Mouse (Mus musculus): ENCODE results near the gene Gm20388. TPM values are rescaled to one million over a fixed set of nuclear protein-coding genes. Genes with fewer than 3 reads are reported as not detected.

The Gm20388 gene
- polyA plus RNA-seq, 1 experiment: 49.7 TPM

DNA sequence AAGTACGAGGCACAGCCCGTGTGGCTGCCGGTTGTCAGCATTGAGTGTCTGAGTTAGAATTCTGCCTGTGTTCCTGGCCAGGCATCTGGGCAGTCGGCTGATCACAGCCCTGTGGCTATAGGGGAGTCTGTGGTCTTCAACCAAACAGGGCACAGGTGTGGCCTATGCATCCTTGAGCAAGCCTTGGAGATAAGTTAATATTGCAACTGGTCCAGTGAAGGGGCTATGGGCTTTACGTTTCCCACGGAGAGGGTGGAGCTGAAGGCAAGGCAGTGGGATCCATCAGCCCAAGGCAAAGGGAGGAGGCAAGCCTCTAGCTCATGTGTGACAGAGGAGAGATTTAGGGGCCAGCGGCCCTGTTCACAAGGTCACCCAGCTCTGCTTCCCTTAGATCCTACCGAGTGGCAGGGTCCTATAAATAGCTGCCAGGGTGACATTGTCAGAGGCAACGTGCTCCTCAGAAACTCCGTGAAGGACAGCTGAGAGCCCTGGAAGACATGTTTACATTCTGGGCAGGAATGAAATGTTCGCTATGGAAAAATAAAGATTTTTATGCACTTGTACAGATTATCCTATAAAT lies 4229.7 kb downstream of the Gm20388 start:
- H3K27me3 ChIP-seq (replicated peaks; ENCODE audit: control insufficient read depth, insufficient read depth, low read length): no peaks in the 10 kb centered on the region
- TF ChIP-seq POLR2A (IDR thresholded peaks at IDR 0.05; ENCODE audit: low read depth, low read length) (no peak), CTCF (conservative IDR thresholded peaks at IDR 0.05; ENCODE audit: insufficient read depth, insufficient read length, low read depth, low read length) (no peak)
- WGBS: 45% methylated on average over 11 of the region's 11 CpGs
- DNase-seq: no peak
- no peaks in the 10 kb centered on the region for H3K4me1 ChIP-seq (ENCODE audit: control insufficient read depth, insufficient read depth, low read length)
- H3K27ac ChIP-seq (ENCODE audit: insufficient read depth, low read depth, low read length): no peak overlapping the region
- H3K4me3 ChIP-seq (ENCODE audit: insufficient read depth, low read depth, low read length): no peak overlapping the region
- no peaks in the 10 kb centered on the region for H3K36me3 ChIP-seq (ENCODE audit: control insufficient read depth, insufficient read depth, low read length)

DNA sequence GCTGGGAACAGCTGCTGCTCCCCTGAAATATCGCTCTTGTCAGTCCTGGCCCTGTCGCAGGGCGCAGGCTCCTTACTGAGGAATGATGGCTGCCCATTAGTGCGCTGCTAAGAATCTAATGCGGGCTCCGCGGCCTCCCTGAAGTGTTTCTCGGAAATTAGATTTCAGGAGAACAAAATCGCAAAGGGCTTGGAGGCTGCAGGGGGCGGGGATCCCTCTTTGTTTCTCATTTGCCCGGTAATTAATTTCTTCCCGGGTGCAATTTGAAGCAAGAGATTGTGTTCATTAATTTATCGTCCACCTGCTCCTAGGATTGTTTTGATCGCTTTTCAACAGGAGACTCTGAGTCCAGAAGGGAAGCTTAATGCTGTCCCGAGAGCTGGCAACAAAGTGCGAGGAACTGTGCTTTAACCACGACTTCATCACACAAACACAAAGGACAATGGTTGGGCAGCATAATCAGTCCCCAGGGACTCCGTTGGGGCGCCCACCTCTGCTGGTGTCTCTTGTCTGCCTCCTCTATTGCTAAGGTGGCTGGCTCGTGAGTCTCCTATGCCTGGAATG lies 4230.3 kb downstream of the Gm20388 start:
- Histone ChIP-seq H3K36me3 (ENCODE audit: control insufficient read depth, insufficient read depth, low read length) (no peaks in the 10 kb centered on the region), H3K27me3 (replicated peaks; ENCODE audit: control insufficient read depth, insufficient read depth, low read length) (no peaks in the 10 kb centered on the region), H3K27ac (ENCODE audit: insufficient read depth, low read depth, low read length) (no peak overlapping the region), H3K4me3 (ENCODE audit: insufficient read depth, low read depth, low read length) (no peak overlapping the region), H3K4me1 (ENCODE audit: control insufficient read depth, insufficient read depth, low read length) (no peaks in the 10 kb centered on the region)
- 47% methylated on average over 20 of the region's 20 CpGs for WGBS
- TF ChIP-seq CTCF (conservative IDR thresholded peaks at IDR 0.05; ENCODE audit: insufficient read depth, insufficient read length, low read depth, low read length): no peak
- TF ChIP-seq POLR2A (IDR thresholded peaks at IDR 0.05; ENCODE audit: low read depth, low read length): no peak
- DNase-seq: no peak

DNA sequence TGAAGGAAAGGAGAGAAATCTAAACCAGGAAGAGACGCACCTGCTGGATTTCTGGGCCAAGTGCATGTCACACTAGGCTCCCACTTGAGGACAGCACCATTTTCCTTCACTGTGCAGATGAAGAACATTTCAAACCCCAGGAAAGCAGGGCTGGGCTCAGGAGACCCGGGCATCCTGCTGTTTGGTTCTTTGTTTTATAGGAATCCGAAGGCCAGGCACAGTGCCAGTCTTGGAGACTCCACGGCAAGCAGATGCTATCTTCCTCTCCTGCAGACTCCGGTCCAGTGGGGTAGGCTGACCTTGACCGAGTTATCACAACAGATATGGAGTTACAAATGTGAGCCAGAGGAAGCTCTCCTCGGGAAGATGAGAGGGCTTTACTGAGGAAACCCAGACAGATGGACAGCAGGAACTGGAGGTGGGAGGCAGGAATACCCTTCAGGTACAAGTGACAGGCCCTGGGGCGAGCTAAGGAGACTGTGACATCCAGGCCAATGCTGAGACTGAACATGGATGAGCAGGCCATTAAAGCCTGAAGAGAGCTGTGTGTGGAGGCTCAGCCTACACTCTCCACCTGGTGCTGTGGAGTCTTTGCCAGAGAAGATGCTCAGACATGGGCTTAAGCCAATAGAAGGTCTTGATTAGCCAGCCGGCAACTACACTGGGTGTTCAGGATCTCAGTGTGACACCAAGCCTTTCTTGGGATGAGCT lies 4231.2 kb downstream of the Gm20388 start:
- no peak overlapping the region for H3K4me3 ChIP-seq (ENCODE audit: insufficient read depth, low read depth, low read length)
- no peak for TF ChIP-seq CTCF (conservative IDR thresholded peaks at IDR 0.05; ENCODE audit: insufficient read depth, insufficient read length, low read depth, low read length)
- TF ChIP-seq POLR2A (IDR thresholded peaks at IDR 0.05; ENCODE audit: low read depth, low read length): no peak
- no peaks in the 10 kb centered on the region for H3K4me1 ChIP-seq (ENCODE audit: control insufficient read depth, insufficient read depth, low read length)
- H3K36me3 ChIP-seq (ENCODE audit: control insufficient read depth, insufficient read depth, low read length): no peaks in the 10 kb centered on the region
- H3K27ac ChIP-seq (ENCODE audit: insufficient read depth, low read depth, low read length): no peak overlapping the region
- no peak for DNase-seq
- no peaks in the 10 kb centered on the region for H3K27me3 ChIP-seq (replicated peaks; ENCODE audit: control insufficient read depth, insufficient read depth, low read length)
- 51% methylated on average over 9 of the region's 9 CpGs for WGBS

DNA sequence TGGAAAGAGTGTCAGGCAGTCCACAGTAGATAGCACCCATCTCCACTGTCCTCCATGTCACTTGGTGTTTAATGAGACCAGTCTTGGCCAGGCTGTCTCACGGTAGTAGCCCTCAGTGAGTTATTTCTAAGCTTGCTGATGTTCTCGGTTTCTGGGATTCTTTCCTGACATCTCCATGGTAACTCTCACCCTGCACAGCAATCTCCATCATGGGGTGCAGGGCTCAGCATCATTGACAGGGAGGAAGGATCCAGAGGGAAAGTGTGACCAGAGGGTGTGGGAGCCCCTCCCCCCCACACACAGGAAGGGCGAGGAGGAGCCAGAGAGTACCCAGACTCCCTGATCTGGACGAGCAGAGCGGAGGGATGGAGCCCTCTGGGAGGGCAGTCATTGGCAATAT lies 4232.4 kb downstream of the Gm20388 start:
- no peak for DNase-seq
- Histone ChIP-seq H3K27me3 (replicated peaks; ENCODE audit: control insufficient read depth, insufficient read depth, low read length) (no peaks in the 10 kb centered on the region), H3K4me3 (ENCODE audit: insufficient read depth, low read depth, low read length) (no peak overlapping the region), H3K27ac (ENCODE audit: insufficient read depth, low read depth, low read length) (no peak overlapping the region), H3K4me1 (ENCODE audit: control insufficient read depth, insufficient read depth, low read length) (no peaks in the 10 kb centered on the region), H3K36me3 (ENCODE audit: control insufficient read depth, insufficient read depth, low read length) (no peaks in the 10 kb centered on the region)
- TF ChIP-seq CTCF (conservative IDR thresholded peaks at IDR 0.05; ENCODE audit: insufficient read depth, insufficient read length, low read depth, low read length) (no peak), POLR2A (IDR thresholded peaks at IDR 0.05; ENCODE audit: low read depth, low read length) (no peak)
- WGBS: 80% methylated on average over 5 of the region's 5 CpGs

DNA sequence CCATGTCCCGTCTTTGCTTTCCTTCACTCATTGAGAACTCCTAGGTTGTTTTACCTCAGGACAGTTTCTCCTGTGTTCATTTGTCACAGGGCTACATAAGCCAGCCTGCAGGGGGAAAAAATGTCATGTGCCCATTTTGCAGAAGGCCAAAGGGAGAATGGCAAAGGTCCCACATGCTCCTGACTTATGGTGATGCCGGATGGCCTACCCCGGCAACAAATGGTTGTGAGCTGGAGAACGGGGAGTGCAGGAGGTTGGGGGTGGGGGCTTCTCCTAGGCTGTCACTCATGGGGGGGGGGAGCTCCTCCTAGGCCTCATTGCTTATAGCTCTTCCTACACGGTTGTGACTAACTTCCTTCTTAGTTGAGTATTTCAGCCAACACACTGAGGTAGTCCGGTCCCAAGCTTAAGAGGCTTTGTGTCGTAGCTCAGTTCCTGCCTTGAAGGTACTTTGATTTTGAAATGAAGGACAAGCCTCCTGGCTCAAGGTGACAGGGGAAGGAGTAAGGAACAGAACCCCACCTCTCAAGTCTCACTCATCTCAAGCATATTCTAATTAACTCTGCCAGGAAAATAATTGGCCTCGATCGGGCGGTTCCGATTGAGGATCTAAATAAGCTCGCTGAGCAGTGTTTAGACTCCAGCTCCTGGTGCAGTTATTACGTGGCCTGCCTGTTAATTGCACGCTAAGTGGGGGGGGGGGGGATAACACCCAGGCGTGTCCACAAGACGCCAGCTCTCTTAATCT lies 4233.4 kb downstream of the Gm20388 start:
- TF ChIP-seq POLR2A (IDR thresholded peaks at IDR 0.05; ENCODE audit: low read depth, low read length) (no peak), CTCF (conservative IDR thresholded peaks at IDR 0.05; ENCODE audit: insufficient read depth, insufficient read length, low read depth, low read length) (no peak)
- H3K4me3 ChIP-seq (ENCODE audit: insufficient read depth, low read depth, low read length): no peak overlapping the region
- DNase-seq: no peak
- no peak overlapping the region for H3K27ac ChIP-seq (ENCODE audit: insufficient read depth, low read depth, low read length)
- H3K36me3 ChIP-seq (ENCODE audit: control insufficient read depth, insufficient read depth, low read length): no peaks in the 10 kb centered on the region
- no peaks in the 10 kb centered on the region for H3K4me1 ChIP-seq (ENCODE audit: control insufficient read depth, insufficient read depth, low read length)
- WGBS: 59% methylated on average over 16 of the region's 16 CpGs
- H3K27me3 ChIP-seq (replicated peaks; ENCODE audit: control insufficient read depth, insufficient read depth, low read length): no peaks in the 10 kb centered on the region

DNA sequence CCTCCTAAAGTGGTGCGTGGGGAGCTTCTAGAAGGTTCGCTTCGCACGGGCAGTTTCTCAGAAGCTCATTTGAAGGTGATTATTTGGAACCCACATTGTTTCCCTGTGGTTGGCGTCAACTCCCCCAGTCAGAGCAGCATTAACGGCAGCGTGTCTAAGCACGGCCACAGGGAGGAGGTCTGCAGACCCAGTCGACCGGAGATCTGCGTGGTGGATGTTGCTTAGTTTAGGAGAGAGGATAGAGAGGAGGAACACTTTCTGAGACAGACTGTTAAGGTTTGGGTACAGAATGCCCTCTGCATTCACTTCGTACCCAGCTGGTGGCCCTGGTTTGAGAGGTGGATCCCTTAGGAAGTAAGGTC lies 4234.0 kb downstream of the Gm20388 start:
- DNase-seq: no peak
- Histone ChIP-seq H3K36me3 (ENCODE audit: control insufficient read depth, insufficient read depth, low read length) (no peaks in the 10 kb centered on the region), H3K4me3 (ENCODE audit: insufficient read depth, low read depth, low read length) (no peak overlapping the region), H3K27me3 (replicated peaks; ENCODE audit: control insufficient read depth, insufficient read depth, low read length) (no peaks in the 10 kb centered on the region), H3K27ac (ENCODE audit: insufficient read depth, low read depth, low read length) (no peak overlapping the region), H3K4me1 (ENCODE audit: control insufficient read depth, insufficient read depth, low read length) (no peaks in the 10 kb centered on the region)
- TF ChIP-seq CTCF (conservative IDR thresholded peaks at IDR 0.05; ENCODE audit: insufficient read depth, insufficient read length, low read depth, low read length) (no peak), POLR2A (IDR thresholded peaks at IDR 0.05; ENCODE audit: low read depth, low read length) (no peak)
- WGBS: 47% methylated on average over 12 of the region's 12 CpGs

DNA sequence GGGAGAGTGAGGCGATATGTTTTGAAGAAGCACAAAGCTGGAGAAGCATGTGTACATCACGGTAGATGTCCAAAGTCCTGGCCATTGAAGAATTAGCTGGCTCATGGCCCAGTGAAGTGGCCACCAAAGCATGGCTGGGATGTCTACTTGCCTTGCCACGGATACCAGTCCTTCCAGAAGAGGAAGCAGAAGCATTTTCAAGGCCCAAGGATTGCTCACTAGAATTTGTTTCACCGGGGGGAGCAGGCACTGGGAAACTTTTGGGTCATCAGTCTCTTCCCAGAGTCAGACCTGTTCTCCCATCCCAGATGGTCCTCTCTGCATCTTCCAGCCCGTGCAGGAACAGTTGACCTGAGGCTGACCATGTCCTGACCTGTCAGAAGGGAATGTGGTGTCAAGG lies 4235.6 kb downstream of the Gm20388 start:
- no peak for DNase-seq
- TF ChIP-seq CTCF (conservative IDR thresholded peaks at IDR 0.05; ENCODE audit: insufficient read depth, insufficient read length, low read depth, low read length): no peak
- no peak for TF ChIP-seq POLR2A (IDR thresholded peaks at IDR 0.05; ENCODE audit: low read depth, low read length)
- H3K4me1 ChIP-seq (ENCODE audit: control insufficient read depth, insufficient read depth, low read length): no peaks in the 10 kb centered on the region
- no peak overlapping the region for H3K27ac ChIP-seq (ENCODE audit: insufficient read depth, low read depth, low read length)
- no peak overlapping the region for H3K4me3 ChIP-seq (ENCODE audit: insufficient read depth, low read depth, low read length)
- no peaks in the 10 kb centered on the region for H3K27me3 ChIP-seq (replicated peaks; ENCODE audit: control insufficient read depth, insufficient read depth, low read length)
- WGBS: 76% methylated on average over 5 of the region's 5 CpGs
- H3K36me3 ChIP-seq (ENCODE audit: control insufficient read depth, insufficient read depth, low read length): no peaks in the 10 kb centered on the region

Data from kidney, adult 2 months (tissue).